Mouse (Mus musculus): ENCODE results near the gene Dcps. TPM values are rescaled to one million over a fixed set of nuclear protein-coding genes. Genes with fewer than 3 reads are reported as not detected.

Gene Dcps
- total RNA-seq, 2 experiments from 2014 or later: 17.5 to 17.7 TPM

DNA sequence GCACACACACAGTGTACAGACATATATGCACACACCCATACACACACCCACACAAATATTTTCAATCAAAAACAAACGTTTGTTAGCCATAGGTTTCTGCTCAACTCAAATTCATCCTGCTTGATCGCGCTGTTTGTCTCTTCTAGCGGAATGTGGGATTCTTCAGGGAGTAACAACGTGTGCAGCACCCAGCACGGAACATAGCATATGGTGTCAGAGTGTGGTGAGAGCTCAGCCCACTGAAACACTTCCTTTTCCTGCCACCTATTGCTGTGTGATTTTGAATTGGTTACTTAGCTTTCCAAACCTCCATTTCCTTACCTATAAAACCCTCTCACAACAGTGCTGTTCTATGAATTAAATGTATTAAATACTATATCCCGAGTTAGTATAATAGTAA is 5.8 kb downstream of the Dcps start:
- no peak for DNase-seq (ENCODE audit: extremely low spot score in 1 of 2, low spot score in 2 of 2)
- intact Hi-C loops (cut with DNase I): no loop called here
- H3K4me3 ChIP-seq: no peak overlapping the region
- no peak overlapping the region for H3K27ac ChIP-seq
- TF ChIP-seq CTCF (IDR thresholded peaks at IDR 0.05): no peak

DNA sequence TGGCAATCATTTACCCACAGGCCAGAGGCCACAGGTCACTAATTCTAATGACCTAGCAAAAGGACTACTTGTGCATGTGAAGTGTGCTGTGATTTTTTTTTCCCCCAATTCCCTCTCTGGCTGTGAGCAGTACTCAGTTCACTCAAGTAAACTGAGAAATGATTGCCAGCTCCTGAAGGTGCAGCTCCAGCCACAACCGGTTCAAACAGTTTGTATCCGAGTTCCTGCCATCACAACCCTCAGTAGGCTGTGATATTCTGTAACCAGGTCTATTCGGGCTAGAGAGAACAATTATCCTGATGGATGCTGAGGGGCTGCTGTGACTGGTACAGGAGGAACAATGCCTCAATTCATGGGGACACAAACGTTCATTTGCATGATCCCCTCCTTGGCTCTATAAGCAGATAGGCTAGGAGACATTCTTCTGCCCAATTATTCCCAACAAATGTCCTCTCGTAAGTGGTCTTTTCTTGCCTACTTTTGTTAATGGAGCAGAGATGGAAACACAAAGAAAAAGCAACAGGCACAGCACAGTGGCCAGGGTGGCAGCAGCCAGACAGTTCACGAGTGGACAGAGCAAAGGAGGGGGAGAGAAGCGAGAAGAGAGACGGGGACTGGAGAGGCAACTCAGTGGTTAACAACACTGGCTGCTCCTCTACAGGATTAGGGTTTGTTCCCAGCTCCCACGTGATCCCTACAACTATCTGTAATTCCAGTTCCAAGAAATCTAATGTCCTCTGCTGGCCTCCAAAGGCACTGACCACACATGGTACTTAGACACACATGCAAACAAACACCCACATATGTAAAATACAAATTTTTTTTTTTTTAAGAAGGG is 8.8 kb downstream of the Dcps start:
- DNase-seq (ENCODE audit: extremely low spot score in 1 of 2, low spot score in 2 of 2): no peak
- no peak; the same call in 1 of the 2 replicates for TF ChIP-seq CTCF (IDR thresholded peaks at IDR 0.05)
- intact Hi-C loops (cut with DNase I): loop anchor here (2.0 to 10.0 kb wide), 3 partner anchors 134 to 1902 kb away; no protein-coding TSS in a partner anchor
- Histone ChIP-seq H3K27ac (peak overlapping the region; percentile 67), H3K4me3 (no peak overlapping the region)

DNA sequence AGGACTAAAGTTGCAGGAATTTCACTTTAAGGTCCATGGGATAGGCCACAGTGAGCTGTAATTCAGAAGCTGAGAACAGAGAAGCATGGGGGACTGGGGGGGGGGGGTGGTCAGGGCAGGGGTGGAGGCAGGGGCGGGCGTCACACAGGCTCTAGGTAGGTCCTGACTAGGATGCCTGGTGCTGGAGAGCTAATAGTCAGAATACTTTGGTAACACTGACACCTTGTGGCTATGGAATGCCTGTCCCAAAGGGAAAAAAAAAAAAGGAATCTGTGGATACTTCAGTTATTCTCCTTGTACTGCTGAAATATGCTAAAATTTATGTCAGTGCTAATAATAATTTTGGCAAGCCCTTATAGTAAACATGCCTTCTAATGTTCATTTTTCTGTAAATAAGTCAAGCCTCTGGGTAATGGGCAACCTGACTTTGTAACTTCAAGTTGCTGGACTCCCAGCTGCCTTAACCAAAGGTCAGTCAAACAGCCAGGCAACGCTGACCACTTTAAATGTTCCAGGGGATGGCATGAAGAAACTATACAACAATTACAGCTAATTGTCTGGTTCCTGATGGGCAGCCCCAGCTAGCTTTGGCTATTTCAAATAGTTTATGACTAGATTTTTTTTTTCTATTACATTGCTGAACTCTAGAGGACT is 9.6 kb downstream of the Dcps start:
- peak; percentile 66 for TF ChIP-seq CTCF (IDR thresholded peaks at IDR 0.05)
- Histone ChIP-seq H3K4me3 (no peak overlapping the region), H3K27ac (peak overlapping the region; percentile 67)
- intact Hi-C loops (cut with DNase I): loop anchor here (2.0 to 10.0 kb wide), 3 partner anchors 133 to 1901 kb away; no protein-coding TSS in a partner anchor
- no peak for DNase-seq (ENCODE audit: extremely low spot score in 1 of 2, low spot score in 2 of 2)

DNA sequence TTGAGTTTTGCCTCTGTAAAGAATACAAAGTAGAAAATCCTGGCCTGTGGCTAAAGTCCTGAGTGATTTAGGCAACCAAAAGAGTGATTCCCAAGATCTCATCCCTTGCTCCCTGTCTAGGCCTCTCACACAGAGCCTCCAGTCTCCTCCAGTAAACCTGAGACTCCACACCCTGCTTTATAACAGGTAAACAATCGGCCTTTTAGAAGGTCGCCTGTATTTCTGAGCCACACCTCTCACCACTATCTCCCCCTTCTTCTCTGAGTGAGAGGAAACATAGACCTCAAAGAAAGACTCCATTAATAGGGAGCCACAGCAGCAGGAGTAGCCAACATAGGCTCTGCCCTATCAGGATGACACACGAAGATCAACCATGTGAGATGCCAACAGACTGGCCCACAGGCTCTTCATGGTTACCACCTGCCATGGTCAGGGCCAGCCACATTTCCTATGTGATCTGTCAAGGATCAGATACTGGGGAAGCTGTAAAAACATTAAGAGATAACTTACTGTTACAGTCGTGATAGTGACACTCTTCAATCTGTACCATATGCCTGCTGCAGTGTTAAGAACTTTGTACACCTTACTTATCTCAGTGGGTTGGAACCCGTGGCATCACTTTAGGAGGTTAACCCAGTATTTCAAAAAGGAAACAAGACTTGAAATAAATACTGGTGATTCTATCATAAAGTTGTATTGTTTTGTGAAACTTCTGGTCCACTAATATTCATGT is 11.6 kb downstream of the Dcps start:
- intact Hi-C loops (cut with DNase I): loop anchor here (2.0 to 10.0 kb wide), 3 partner anchors 48 to 1900 kb away; no protein-coding TSS in a partner anchor

DNA sequence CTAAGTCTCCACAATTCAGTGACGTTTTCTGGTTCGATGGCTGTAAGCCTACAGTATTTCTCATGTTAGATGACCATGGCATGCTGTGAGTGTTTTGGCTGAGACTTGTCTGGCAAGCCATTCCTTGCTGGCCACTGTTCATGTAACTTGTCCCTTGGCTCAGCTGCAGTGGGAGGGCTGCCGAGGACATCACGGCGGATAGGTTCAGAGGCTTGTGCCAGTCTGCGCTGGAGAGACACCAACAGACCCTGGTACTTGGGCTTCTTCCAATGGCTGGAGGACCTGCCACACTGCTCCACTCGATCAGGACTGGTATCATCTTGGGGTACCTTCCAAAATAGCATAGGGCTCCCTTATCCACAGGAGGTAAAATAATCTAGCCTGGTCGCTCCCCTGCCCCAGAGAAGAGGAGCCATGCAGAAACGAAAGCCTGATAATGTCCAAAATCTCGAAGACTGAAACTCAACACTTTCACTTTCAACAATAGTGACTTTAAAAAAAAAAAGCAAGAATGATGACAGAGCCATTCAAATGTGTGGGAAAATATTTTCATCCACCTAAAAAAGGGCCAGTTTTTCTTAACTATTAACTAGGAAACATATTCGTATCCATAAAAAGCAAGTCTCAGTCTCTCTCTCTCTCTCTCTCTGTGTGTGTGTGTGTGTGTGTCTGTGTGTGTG is 12.7 kb downstream of the Dcps start:
- no peak overlapping the region for H3K27ac ChIP-seq
- intact Hi-C loops (cut with DNase I): loop anchor here (10.0 kb wide), 2 partner anchors 668 to 1898 kb away; no protein-coding TSS in a partner anchor
- no peak for TF ChIP-seq CTCF (IDR thresholded peaks at IDR 0.05)
- DNase-seq (ENCODE audit: extremely low spot score in 1 of 2, low spot score in 2 of 2): no peak
- H3K4me3 ChIP-seq: no peak overlapping the region

More for the DNA sequence above, 11.6 kb downstream of the Dcps start:
- DNase-seq (ENCODE audit: extremely low spot score in 1 of 2, low spot score in 2 of 2): no peak
- no peak for TF ChIP-seq CTCF (IDR thresholded peaks at IDR 0.05)
- Histone ChIP-seq H3K4me3 (no peak overlapping the region), H3K27ac (no peak overlapping the region)

DNA sequence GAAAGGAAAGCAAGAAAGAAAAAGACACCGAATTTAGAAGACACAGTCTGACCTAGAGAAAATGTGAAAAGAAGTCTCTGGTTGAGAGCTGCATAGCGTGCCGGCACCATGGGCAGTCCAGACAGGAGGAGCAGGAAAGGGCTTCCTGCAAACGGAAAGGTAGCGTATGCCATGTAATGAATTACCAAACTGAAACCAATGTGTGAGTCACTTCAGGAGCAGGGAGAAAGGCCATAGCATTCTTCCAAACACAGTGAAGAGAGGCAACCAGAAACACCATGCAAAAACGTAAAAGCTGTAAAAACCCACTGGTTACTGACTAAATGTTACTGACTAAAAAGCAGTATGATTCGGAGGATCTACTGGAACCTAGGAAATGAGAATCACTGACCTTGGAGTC is 14.1 kb downstream of the Dcps start:
- DNase-seq (ENCODE audit: extremely low spot score in 1 of 2, low spot score in 2 of 2): no peak
- TF ChIP-seq CTCF (IDR thresholded peaks at IDR 0.05): no peak
- Histone ChIP-seq H3K27ac (no peak overlapping the region), H3K4me3 (no peak overlapping the region)
- intact Hi-C loops (cut with DNase I): loop anchor here (10.0 kb wide), 2 partner anchors 667 to 1897 kb away; no protein-coding TSS in a partner anchor

DNA sequence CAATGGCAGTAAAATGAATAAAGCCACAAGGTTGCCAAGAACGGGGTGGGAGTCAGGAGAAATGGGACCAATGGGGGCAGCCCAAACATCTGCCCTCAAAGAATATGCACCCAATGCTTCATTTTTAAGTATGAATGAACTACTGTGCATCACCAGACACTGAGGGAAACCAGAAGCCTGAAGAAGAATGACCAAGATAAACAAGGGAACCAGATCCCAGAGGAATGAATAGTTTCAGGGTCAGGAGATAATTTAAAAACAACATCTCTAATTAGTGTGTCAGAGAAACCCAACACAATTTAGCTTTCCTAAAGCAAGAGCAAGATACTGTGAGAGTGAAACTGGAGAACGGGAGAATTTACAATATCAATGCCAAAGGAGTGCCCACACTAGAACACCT is 15.2 kb downstream of the Dcps start:
- Histone ChIP-seq H3K4me3 (no peak overlapping the region), H3K27ac (no peak overlapping the region)
- no peak for DNase-seq (ENCODE audit: extremely low spot score in 1 of 2, low spot score in 2 of 2)
- intact Hi-C loops (cut with DNase I): loop anchor here (10.0 kb wide), 2 partner anchors 666 to 1896 kb away; no protein-coding TSS in a partner anchor
- no peak for TF ChIP-seq CTCF (IDR thresholded peaks at IDR 0.05)

DNA sequence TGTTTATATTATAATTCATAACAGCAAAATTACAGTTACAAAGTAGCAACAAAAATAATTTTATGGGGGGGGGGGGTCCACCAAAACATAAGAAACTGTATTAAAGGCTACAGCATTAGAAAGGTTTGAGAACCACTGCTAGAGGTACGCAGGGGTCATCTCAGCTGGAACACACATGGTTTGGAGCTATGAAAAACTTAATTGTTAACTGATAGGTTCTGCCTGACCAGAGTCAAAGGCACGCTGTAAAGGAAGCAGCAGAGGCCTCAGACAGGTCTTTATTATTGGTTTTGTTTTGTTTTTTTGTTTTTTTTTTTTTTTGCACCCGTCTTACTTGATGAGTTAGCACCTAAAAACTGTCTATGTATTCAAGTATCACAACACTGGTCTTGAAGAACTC is 17.4 kb downstream of the Dcps start:
- H3K27ac ChIP-seq: no peak overlapping the region
- no peak for TF ChIP-seq CTCF (IDR thresholded peaks at IDR 0.05)
- intact Hi-C loops (cut with DNase I): no loop called here
- H3K4me3 ChIP-seq: no peak overlapping the region
- no peak for DNase-seq (ENCODE audit: extremely low spot score in 1 of 2, low spot score in 2 of 2)

DNA sequence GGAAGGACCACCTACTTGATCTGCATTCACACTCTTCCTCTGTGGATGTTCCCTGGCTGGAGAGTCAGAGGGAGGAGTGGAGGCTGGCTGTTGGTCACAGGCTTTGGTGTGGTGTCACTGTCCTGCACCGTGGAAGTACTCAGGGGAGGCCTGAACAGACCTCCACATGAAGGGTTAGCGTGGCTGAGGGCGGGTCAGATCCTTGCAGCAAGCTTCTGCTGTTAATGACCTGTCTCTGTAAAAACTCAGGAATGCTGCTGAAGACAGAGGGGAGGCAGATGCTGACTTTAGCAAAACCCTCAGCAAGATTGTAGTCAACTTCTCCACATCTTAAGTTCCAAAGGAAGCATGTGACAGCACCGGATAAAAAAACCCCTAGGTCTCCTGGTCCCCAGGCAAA is 19.0 kb downstream of the Dcps start:
- DNase-seq (ENCODE audit: extremely low spot score in 1 of 2, low spot score in 2 of 2): no peak
- H3K4me3 ChIP-seq: no peak overlapping the region
- no peak for TF ChIP-seq CTCF (IDR thresholded peaks at IDR 0.05)
- peak overlapping the region; percentile 7; the same call in 1 of the 2 replicates for H3K27ac ChIP-seq
- intact Hi-C loops (cut with DNase I): no loop called here

DNA sequence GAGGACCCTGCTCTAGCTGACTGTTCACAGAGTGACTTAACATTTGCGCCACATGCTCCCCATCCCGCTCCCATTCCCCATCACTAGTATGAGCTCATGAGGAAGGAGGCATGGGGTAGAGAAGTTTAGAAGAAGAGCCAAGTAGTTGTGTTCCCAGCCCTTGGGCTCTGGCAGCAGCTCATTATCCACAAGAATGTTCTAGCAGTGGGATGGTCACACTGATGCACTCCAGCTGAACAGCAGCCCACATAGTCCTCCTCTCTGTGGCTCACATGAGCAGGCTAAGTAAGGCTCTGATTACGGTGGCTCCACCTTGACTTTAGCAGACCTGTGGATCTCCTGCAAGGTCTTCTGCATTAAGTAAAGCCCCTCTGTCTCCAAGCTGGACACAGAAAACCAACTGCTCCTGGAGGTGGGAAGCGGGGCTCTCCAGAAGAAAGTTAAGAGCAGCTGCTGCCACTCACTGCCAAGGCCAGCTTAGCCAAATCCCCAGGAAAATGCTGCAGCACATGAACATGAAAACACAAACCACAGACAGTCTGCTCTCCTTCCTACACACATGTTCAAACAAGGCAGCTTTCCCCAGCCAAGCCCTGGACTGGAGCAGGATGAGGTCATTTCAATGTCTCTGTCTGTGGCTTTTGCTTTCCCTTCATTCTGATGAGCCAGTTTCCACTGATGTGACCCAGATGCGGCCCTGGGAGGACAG is 19.7 kb downstream of the Dcps start:
- intact Hi-C loops (cut with DNase I): no loop called here
- no peak for DNase-seq (ENCODE audit: extremely low spot score in 1 of 2, low spot score in 2 of 2)
- no peak overlapping the region for H3K4me3 ChIP-seq
- no peak for TF ChIP-seq CTCF (IDR thresholded peaks at IDR 0.05)
- peak overlapping the region; percentile 7; the same call in 1 of the 2 replicates for H3K27ac ChIP-seq

Measured in left cerebral cortex, adult 2 months (tissue).